Mouse (Mus musculus) testis, adult 2 months (tissue): ENCODE measurements around the gene Tcf7l1.

Experiments used
- CTCF ChIP-seq: fragments of 200-500 bp; IDR thresholded peaks from 2 replicates; pipeline ENCODE4 v1.5.1; 2012; ENCODE audit warnings: low read depth, mild to moderate bottlenecking, inconsistent platforms, low read length, moderate library complexity; ENCODE audit not compliant: control insufficient read depth, insufficient read depth, insufficient replicate concordance
- POLR2A ChIP-seq: fragments of 200-500 bp; IDR thresholded peaks from 2 replicates; pipeline ENCODE4 v1.6.1; 2012; ENCODE audit warnings: low read depth, mild to moderate bottlenecking, inconsistent platforms, low read length, moderate library complexity; ENCODE audit not compliant: control insufficient read depth

DNA sequence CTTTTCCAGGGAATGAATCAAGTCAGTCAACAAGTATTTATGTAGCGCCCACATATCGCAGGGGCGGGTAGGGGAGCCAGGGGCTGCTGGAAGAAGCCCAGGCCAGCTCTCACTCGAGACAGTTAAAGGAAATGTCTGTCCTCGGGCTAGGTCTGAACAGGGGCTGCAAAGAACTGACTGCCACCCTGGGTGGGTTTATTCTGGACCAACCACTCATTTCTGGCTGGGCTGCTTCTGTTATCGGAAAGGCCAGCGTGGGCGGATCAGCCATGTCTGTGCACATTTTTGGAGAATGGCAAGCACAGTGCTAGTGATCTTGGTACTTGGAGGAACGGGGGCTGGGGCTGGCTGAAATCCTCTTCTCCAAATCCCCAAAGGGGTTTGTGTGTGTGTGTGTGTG lies 103.9 kb downstream of the Tcf7l1 start:
- no peak for TF ChIP-seq POLR2A
- no peak for TF ChIP-seq CTCF
